Mouse (Mus musculus) bone marrow, adult 2 months (tissue): ENCODE measurements around the gene Gabarap. TPM values are rescaled to one million over a fixed set of nuclear protein-coding genes. Genes with fewer than 3 reads are reported as not detected.

Source experiments
- H3K27ac ChIP-seq: fragments of 200-500 bp; 2 replicates; pipeline ENCODE4 v1.5.1; 2012; ENCODE audit warnings: low read depth, mild to moderate bottlenecking, control low read depth, inconsistent platforms, low read length; ENCODE audit not compliant: control insufficient read depth, poor library complexity, insufficient read depth
- H3K4me1 ChIP-seq: fragments of 200-500 bp; 2 replicates; pipeline ENCODE4 v1.6.1; 2011; ENCODE audit warnings: low read length; ENCODE audit not compliant: control insufficient read depth, insufficient read depth
- H3K4me3 ChIP-seq: fragments of 200-500 bp; replicated peaks from 2 replicates; pipeline ENCODE3; 2011; ENCODE audit warnings: mild to moderate bottlenecking, low read depth, low read length, control low read depth; ENCODE audit not compliant: control insufficient read depth
- CTCF ChIP-seq: fragments of 200-500 bp; IDR thresholded peaks from 2 replicates; pipeline ENCODE4 v1.5.1; 2011; ENCODE audit warnings: low read length, control low read depth; ENCODE audit not compliant: control insufficient read depth, insufficient read depth
- POLR2A ChIP-seq: fragments of 200-500 bp; IDR thresholded peaks from 2 replicates; pipeline ENCODE4 v1.6.1; 2011; ENCODE audit warnings: low read depth, mild to moderate bottlenecking, control low read depth, low read length, borderline replicate concordance; ENCODE audit not compliant: control insufficient read depth
- WGBS: fragments of 180-500 bp; shearing (Covaris S2); methylation state at CpG from one replicate; pipeline ENCODE4 v1.1.7; 2018; 5-methylcytosine and 5-hydroxymethylcytosine counted together
- polyA plus RNA-seq: library from polyadenylated mRNA; stranded (reverse); fragments of >200 nt; gene quantifications from 2 replicates; pipeline ENCODE4 v1.2.4, GENCODE M21; 2011; ENCODE audit warnings: low replicate concordance; ENCODE audit not compliant: missing spikeins, insufficient read depth, insufficient read length

Gabarap gene
- polyA plus RNA-seq, 1 experiment, result 443 TPM

- TF ChIP-seq CTCF (no peak), POLR2A (peak; percentile 96)
- Histone ChIP-seq H3K4me1 (no peaks in the 10 kb centered on the region; the same call in 1 of the 2 replicates), H3K4me3 (peak overlapping the region; percentile 72), H3K27ac (peak overlapping the region; percentile 93)
- under 1% methylated on average over 58 of the region's 60 CpGs for WGBS
These were observed 10.5 kb upstream of the Gabarap start for GRCm38 (mm10) chr11:69980196-69981140.

DNA sequence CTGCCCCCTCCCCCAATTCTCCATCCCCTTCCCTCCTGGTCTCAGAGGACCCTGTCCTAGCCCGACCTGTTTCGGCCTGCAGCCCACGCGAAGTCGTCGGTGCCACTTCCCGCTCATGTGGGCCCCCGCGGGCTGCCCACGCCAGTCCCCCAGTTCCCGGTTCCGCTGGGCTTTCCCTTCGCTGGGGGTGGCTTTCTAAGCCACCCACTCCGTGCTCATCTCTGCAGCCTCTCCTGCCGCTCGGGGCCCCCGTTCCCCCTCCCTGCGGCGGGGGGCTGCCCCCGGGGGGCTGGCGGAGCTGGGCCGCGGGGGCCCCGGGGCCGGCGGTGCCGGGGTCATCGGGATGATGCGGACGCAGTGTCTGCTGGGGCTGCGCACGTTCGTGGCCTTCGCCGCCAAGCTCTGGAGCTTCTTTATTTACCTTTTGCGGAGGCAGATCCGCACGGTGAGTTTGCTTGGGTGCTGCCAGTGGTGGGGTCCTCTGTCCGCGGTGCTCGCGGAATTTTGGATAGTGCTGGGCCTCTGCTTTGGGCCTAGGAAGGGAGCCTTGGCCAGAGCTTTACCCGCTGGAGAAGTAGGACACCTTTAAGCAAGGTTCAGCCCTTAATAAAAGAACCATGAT, 9.7 kb upstream of the Gabarap start, which contains the start of gene Ctdnep1:
Gene Ctdnep1 (plus strand): TSS at position 16 of the 622 bp plus-strand sequence.
- WGBS, result under 1% methylated on average over 43 of the region's 43 CpGs
- no peaks in the 10 kb centered on the region; the same call in 1 of the 2 replicates for H3K4me1 ChIP-seq

GRCm38 (mm10) chr11:69982225-69982624, 8.7 kb upstream of the Gabarap start, which contains the start of gene Elp5:
Gene Elp5, minus strand, starts transcription at chr11:69982517.
- WGBS, result 63% methylated on average over 8 of the region's 8 CpGs
- TF ChIP-seq POLR2A (no peak), CTCF (no peak)
- peak within 1 kb of the TSS; percentile 85 for H3K27ac ChIP-seq
- no peaks in the 10 kb centered on the region; the same call in 1 of the 2 replicates for H3K4me1 ChIP-seq
- H3K4me3 ChIP-seq, result peak within 1 kb of the TSS; percentile 72

More for the DNA sequence above, 9.7 kb upstream of the Gabarap start, which contains the start of gene Ctdnep1:
- Histone ChIP-seq H3K27ac (peak within 1 kb of the TSS; percentile 93), H3K4me3 (peak within 1 kb of the TSS; percentile 72)
- TF ChIP-seq CTCF (no peak), POLR2A (no peak)

DNA sequence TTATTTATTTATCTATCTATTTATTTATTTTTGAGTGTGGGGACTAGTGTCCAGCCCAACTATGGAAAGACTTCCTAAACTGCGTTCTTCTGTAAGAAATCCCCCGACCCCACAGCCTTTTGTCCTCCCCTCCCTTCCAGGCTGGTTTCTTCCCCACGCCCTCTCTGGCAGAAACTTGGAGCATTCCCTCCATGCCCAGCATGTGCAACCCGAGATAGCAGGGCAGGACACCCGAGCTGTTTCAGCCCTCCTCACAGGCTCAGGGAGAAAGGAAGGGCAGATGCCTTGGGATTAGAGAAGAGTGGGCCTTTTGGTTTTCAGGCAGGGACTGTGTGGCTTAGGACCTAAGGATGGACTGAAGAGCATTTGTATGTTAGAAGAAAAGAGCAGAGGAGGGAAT, 8.1 kb upstream of the Gabarap start:
- H3K27ac ChIP-seq, result no peak overlapping the region
- H3K4me3 ChIP-seq, result no peak overlapping the region
- TF ChIP-seq CTCF, result no peak
- no peak for TF ChIP-seq POLR2A
- H3K4me1 ChIP-seq, result no peaks in the 10 kb centered on the region; the same call in 1 of the 2 replicates
- WGBS, result 52% methylated on average over 5 of the region's 5 CpGs

DNA sequence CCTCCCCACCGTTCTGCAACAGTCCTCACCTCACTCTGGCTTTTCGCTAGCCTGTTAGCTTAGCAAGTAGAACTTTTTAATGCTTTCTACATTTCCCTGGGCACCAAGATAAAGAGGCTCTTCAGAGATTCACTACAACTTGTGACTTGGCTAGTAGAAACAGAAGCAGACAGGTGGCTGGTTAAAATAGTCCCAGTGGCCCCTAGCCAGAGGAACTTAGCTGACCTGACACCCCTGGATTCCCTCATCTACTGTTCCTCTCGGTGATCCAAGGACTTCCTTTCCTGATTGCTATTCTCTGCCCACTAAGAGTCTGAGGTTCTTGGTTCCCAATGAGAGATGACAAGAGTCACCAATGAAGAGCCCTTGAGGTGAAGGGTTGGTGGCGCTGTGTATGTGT, 7.6 kb upstream of the Gabarap start:
- TF ChIP-seq CTCF, result no peak
- Histone ChIP-seq H3K4me3 (no peak overlapping the region), H3K27ac (no peak overlapping the region), H3K4me1 (no peaks in the 10 kb centered on the region; the same call in 1 of the 2 replicates)
- WGBS, result 81% methylated on average over 4 of the region's 4 CpGs

DNA sequence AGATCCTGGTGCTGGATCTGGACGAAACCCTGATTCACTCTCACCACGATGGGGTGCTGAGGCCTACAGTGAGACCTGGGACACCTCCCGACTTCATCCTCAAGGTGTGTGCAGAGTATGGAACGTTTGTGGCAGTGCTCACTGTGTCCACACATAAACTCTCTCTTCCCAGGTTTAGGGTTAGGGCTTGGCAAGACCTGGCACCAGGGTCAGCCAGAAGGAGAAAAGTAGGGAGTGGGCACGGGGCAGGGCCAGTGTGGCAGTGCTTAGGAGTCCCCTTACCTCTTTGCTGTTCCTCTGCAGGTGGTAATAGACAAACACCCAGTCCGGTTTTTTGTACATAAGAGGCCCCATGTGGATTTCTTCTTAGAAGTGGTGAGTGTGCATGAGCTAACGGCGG, 6.5 kb upstream of the Gabarap start:
- no peak overlapping the region for H3K27ac ChIP-seq
- no peak for TF ChIP-seq POLR2A
- TF ChIP-seq CTCF, result no peak
- WGBS, result 92% methylated on average over 8 of the region's 8 CpGs
- H3K4me1 ChIP-seq, result no peaks in the 10 kb centered on the region; the same call in 1 of the 2 replicates
- H3K4me3 ChIP-seq, result no peak overlapping the region

DNA sequence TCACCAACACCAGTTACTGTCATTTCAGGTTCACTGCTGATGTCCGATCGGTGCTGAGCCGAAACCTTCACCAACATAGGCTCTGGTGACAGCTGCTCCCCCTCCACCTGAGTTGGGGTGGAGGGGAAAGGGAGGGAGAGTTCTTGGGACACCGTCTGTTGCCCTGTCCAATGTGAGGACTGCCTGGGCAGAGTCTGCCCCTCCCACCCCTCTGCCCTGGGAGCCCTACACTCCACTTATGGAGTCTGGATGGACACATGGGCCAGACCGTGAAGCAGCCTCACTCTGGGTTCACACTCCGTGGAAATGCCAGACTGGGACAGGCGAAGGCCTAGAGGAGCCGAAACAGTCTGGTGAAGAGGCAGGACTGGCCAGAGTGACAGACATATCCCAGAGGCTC, 994 bp upstream of the Gabarap start:
- TF ChIP-seq POLR2A, result no peak
- no peak for TF ChIP-seq CTCF
- 95% methylated on average over 8 of the region's 8 CpGs for WGBS
- Histone ChIP-seq H3K4me1 (peaks cover 2% of the 10 kb centered on the region; the same call in 1 of the 2 replicates), H3K4me3 (no peak overlapping the region), H3K27ac (no peak overlapping the region)

DNA sequence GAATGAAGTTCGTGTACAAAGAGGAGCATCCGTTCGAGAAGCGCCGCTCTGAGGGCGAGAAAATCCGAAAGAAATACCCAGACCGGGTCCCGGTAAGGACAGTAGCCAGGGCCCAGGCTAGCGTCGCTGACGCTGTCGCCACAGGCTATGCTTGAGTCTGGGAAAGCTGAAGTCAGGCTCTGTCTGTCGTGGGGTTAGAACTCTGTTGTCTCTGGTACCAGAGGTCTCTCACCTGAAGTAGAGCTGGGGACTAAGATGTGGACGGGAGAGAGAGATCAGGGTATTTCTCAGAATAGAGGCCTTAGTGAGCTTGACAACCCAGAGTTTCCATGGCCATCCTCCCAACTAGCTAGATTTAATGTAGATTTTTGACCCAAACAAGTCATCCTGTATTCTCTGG, 768 bp downstream of the Gabarap start:
- WGBS, result under 1% methylated on average over 15 of the region's 15 CpGs
- Histone ChIP-seq H3K27ac (peak overlapping the region; percentile 88), H3K4me1 (peaks cover 2% of the 10 kb centered on the region; the same call in 1 of the 2 replicates), H3K4me3 (peak overlapping the region; percentile 99)
- TF ChIP-seq CTCF (no peak), POLR2A (peak; percentile 5; the same call in 1 of the 2 replicates)
